Mouse (Mus musculus) limb, embryonic 14.5 days (tissue): ENCODE measurements around the gene Ptpra. TPM values are rescaled to one million over a fixed set of nuclear protein-coding genes. Genes with fewer than 3 reads are reported as not detected.

Source experiments
- ATAC-seq: fragments of 200-750 bp; cut with Nextera tagmentation; 2 replicates; pipeline ENCODE4 v1.8.0; 2017; ENCODE audit warnings: low read depth, moderate number of reproducible peaks, moderate TSS enrichment; ENCODE audit not compliant: low FRiP score
- DNase-seq: peaks from one replicate; pipeline ENCODE4 v3.0.0-alpha.2; 2015; ENCODE audit warnings: low spot score
- H3K27ac ChIP-seq: fragments of 300-500 bp; sonication (generic); replicated peaks from 2 replicates; pipeline ENCODE4 v1.5.1; 2014; ENCODE audit warnings: low read depth, mild to moderate bottlenecking, low read length, moderate library complexity, mixed read lengths
- H3K27me3 ChIP-seq: fragments of 300-500 bp; sonication (generic); 2 replicates; pipeline ENCODE4 v1.6.1; 2014; ENCODE audit warnings: low read length, mixed read lengths; ENCODE audit not compliant: control insufficient read depth, insufficient read depth
- H3K36me3 ChIP-seq: fragments of 300-500 bp; sonication (generic); 2 replicates; pipeline ENCODE4 v1.6.1; 2014; ENCODE audit warnings: mild to moderate bottlenecking, low read length, moderate library complexity, mixed read lengths; ENCODE audit not compliant: control insufficient read depth, insufficient read depth
- H3K4me1 ChIP-seq: fragments of 300-500 bp; sonication (generic); 2 replicates; pipeline ENCODE4 v1.6.1; 2014; ENCODE audit warnings: antibody characterized with exemption, low read length, mixed read lengths; ENCODE audit not compliant: control insufficient read depth, insufficient read depth
- H3K4me2 ChIP-seq: fragments of 300-500 bp; sonication (generic); replicated peaks from 2 replicates; pipeline ENCODE4 v1.6.1; 2014; ENCODE audit warnings: low read depth, mild to moderate bottlenecking, low read length, moderate library complexity; ENCODE audit not compliant: severe bottlenecking
- H3K4me3 ChIP-seq: fragments of 300-500 bp; sonication (generic); replicated peaks from 2 replicates; pipeline ENCODE4 v1.5.1; 2014; ENCODE audit warnings: low read length
- H3K9ac ChIP-seq: fragments of 300-500 bp; sonication (generic); 2 replicates; pipeline ENCODE4 v1.6.1; 2014; ENCODE audit warnings: mild to moderate bottlenecking, low read depth, low read length, moderate library complexity; ENCODE audit not compliant: severe bottlenecking
- H3K9me3 ChIP-seq: fragments of 300-500 bp; sonication (generic); 2 replicates; pipeline ENCODE4 v1.6.1; 2016; ENCODE audit warnings: low read length; ENCODE audit not compliant: control insufficient read depth
- POLR2A ChIP-seq: fragments of 200-500 bp; IDR thresholded peaks from 2 replicates; pipeline ENCODE4 v1.8.0; 2012; ENCODE audit warnings: inconsistent platforms, mild to moderate bottlenecking, moderate library complexity, borderline replicate concordance; ENCODE audit not compliant: insufficient read depth, insufficient read length; ENCODE audit errors: extremely low read depth
- WGBS: fragments of 180-500 bp; shearing (Covaris S2); extraction: QIAGEN DNeasy Blood & Tissue Kit; methylation state at CpG from one replicate; pipeline ENCODE4 v1.1.7; 2014; 5-methylcytosine and 5-hydroxymethylcytosine counted together
- polyA plus RNA-seq, 2 experiments: library from polyadenylated mRNA; depleted of rRNA in 1 of 2; stranded (reverse) in 1 of 2; unstranded in 1 of 2; fragments of >200 nt; fragmentation: Nextera tagmentation in 1 of 2; extraction: Ambion mirVana in 1 of 2; gene quantifications; 2 replicates each; pipeline versions ENCODE4 v1.2.1 to v1.2.3; 2012 to 2014

Gene Ptpra
- polyA plus RNA-seq, 2 experiments, result 94.9 to 118 TPM

DNA sequence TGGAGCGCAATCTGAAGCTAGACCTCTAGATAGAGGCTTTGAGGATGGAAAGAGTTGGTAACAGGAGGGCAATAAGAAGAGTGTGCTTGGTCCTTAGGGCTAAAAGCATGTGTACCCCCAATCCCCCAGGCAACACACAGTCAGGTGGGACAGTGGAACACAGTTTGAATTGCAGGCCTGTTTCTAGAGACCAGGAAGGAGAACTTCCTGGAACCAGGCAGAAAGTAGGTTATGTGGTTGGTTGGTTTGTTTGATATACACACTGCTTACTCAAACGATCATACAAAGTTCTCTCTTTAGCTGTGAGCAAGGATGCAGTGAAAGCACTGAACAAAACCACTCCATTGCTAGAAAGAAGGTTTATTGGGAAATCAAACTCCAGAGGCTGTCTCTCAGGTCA lies 82.1 kb downstream of the Ptpra start:
- DNase-seq, result no peak
- Histone ChIP-seq H3K4me2 (no peak overlapping the region), H3K27ac (no peak overlapping the region), H3K27me3 (no peaks in the 10 kb centered on the region), H3K9ac (no peak overlapping the region), H3K4me3 (no peak overlapping the region), H3K36me3 (peaks cover 55% of the 10 kb centered on the region), H3K9me3 (no peaks in the 10 kb centered on the region), H3K4me1 (no peaks in the 10 kb centered on the region)
- no peak for TF ChIP-seq POLR2A
- no peak for ATAC-seq
- 94% methylated on average over 2 of the region's 2 CpGs for WGBS

DNA sequence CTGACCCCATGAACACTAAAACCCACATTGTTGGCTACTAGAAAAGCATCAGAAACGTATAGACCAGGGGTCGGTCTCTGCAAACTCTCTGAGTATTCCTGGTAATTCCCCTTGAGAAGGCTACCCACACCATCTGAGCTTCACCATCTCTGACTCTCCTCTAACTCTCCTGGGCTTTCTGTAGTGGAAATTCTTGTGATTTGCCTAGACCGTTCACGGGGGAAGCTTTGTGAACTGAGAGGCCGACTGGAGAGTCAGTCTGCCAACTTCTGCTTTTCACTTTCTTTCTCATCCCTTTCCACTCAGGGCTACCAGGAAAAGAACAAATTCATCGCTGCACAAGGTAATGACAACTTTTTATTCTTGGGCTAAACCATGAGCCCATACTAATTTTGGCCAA lies 84.9 kb downstream of the Ptpra start:
- 90% methylated on average over 6 of the region's 6 CpGs for WGBS
- H3K36me3 ChIP-seq, result peaks cover 75% of the 10 kb centered on the region
- H3K4me3 ChIP-seq, result no peak overlapping the region
- H3K27me3 ChIP-seq, result no peaks in the 10 kb centered on the region
- DNase-seq (no peak), ATAC-seq (no peak)
- no peak overlapping the region for H3K27ac ChIP-seq
- no peaks in the 10 kb centered on the region for H3K4me1 ChIP-seq
- no peak overlapping the region for H3K4me2 ChIP-seq
- no peak overlapping the region for H3K9ac ChIP-seq
- H3K9me3 ChIP-seq, result no peaks in the 10 kb centered on the region
- no peak for TF ChIP-seq POLR2A

DNA sequence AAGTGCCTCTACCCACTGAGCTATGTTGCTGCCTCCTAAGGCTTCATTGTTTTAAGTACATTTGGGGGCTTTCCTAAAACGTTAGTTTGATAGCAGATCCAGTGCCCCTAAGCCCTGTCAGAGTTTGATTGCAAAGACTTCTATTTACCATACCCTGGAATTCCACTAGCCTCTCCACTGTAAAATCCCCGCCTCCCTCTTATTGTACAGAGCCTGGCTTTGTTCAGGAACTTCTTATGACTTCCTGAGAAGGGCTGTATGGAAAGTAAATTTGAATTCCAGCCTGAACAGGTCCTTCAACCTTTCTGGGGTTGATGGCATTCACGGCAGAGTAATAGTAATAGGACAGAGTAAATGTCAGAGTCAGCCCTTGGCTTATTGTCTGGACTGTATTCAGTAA lies 86.8 kb downstream of the Ptpra start:
- 80% methylated on average over 3 of the region's 3 CpGs for WGBS
- Histone ChIP-seq H3K9ac (no peak overlapping the region), H3K4me2 (no peak overlapping the region), H3K4me3 (no peak overlapping the region), H3K27me3 (no peaks in the 10 kb centered on the region), H3K36me3 (peaks cover 86% of the 10 kb centered on the region), H3K4me1 (no peaks in the 10 kb centered on the region), H3K9me3 (no peaks in the 10 kb centered on the region), H3K27ac (no peak overlapping the region)
- TF ChIP-seq POLR2A, result no peak
- ATAC-seq, result no peak
- no peak for DNase-seq

DNA sequence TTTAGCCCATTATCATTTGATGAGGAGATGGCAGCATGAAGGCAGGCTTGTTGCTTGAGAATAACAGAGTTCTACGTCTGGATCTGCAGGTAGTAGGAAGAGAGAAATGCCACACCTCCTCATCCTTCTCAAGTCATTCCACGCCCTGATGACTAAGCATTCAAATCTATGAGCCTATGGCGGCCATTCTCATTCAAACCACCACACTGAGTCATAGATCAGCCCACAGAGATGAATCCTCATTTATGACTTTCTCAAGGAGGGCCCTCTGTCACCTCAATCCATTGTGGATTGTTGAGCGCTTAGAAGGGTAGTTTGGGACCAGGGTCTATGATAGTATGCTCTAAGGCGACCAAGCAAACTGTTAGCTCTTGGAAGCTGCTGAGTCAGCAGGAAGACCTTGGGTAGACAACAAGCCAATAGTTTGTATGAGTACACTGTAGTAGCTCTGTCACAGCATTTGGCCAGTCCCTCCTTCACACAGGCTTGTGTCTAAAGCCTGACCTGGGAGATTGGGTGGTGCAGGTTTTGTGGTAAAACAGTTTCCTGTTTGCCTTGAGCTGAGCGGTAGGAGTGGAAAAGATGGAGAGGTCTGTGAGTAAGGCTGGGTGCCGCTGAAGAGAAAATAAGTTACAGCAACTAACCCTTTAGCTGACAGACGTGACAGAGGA lies 88.9 kb downstream of the Ptpra start:
- Histone ChIP-seq H3K27me3 (no peaks in the 10 kb centered on the region), H3K4me2 (no peak overlapping the region), H3K9ac (no peak overlapping the region), H3K4me1 (no peaks in the 10 kb centered on the region), H3K4me3 (no peak overlapping the region), H3K27ac (no peak overlapping the region), H3K36me3 (peaks cover 86% of the 10 kb centered on the region), H3K9me3 (no peaks in the 10 kb centered on the region)
- DNase-seq (no peak), ATAC-seq (no peak)
- TF ChIP-seq POLR2A, result no peak
- WGBS, result 92% methylated on average over 8 of the region's 8 CpGs

DNA sequence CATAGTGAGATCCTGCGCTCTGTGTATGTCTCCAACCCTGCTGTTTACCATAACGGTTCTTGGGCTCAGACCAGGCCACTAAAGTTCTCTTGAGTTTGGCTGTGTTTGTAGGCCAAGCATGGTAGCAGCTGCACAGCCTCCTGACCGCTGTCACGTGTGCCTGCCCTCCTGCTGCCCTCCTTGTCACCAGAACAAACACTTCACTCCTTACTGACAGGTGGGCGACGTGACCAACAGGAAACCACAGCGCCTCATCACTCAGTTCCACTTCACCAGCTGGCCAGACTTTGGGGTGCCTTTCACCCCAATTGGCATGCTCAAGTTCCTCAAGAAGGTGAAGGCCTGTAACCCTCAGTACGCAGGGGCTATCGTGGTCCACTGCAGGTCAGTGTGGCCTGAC lies 90.2 kb downstream of the Ptpra start:
- Histone ChIP-seq H3K9me3 (no peaks in the 10 kb centered on the region), H3K4me2 (no peak overlapping the region), H3K27me3 (no peaks in the 10 kb centered on the region), H3K27ac (no peak overlapping the region), H3K4me3 (no peak overlapping the region), H3K9ac (no peak overlapping the region), H3K4me1 (no peaks in the 10 kb centered on the region), H3K36me3 (peaks cover 87% of the 10 kb centered on the region)
- DNase-seq, result no peak
- no peak for ATAC-seq
- WGBS, result 96% methylated on average over 9 of the region's 9 CpGs
- TF ChIP-seq POLR2A, result no peak

DNA sequence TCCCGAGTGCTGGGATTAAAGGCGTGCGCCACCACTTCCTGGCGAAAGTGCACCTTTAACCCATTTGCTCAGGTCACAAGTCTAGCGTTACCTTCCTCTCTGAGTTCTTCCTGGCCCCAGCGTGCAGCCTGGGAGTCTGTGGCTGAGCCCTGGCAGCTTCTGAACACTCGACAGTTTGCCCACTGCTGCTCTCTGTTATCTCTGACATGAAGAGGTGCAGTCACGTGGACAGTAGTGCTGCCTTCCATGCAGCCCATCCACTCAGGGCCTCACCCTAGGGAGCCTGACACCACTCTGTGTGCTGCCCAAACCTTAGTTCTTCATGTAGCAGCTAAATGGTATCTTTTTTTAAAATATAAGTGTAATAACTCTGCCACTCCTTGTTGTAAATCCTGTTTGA lies 96.9 kb downstream of the Ptpra start:
- Histone ChIP-seq H3K27ac (no peak overlapping the region), H3K27me3 (no peaks in the 10 kb centered on the region), H3K4me1 (no peaks in the 10 kb centered on the region), H3K9me3 (no peaks in the 10 kb centered on the region), H3K9ac (no peak overlapping the region), H3K36me3 (peaks cover 94% of the 10 kb centered on the region), H3K4me3 (no peak overlapping the region), H3K4me2 (no peak overlapping the region)
- 85% methylated on average over 8 of the region's 8 CpGs for WGBS
- DNase-seq, result no peak
- ATAC-seq, result no peak
- no peak for TF ChIP-seq POLR2A
